Mouse (Mus musculus): ENCODE data around the gene Trim28. TPM values are rescaled to one million over a fixed set of nuclear protein-coding genes. Genes with fewer than 3 reads are reported as not detected.
A peak's percentile ranks its signal among the peaks of the same experiment; 100 is the strongest.

The Trim28 gene
- polyA plus RNA-seq, 1 experiment from 2014 or later: 480 TPM

- Histone ChIP-seq H3K4me1 (peaks cover 9% of the 10 kb centered on the region; the same call in 1 of the 2 replicates), H3K4me2 (replicated peaks) (peak overlapping the region; percentile 69), H3K27me3 (no peaks in the 10 kb centered on the region), H3K9me3 (no peaks in the 10 kb centered on the region), H3K36me3 (peaks cover 7% of the 10 kb centered on the region; the same call in 1 of the 2 replicates), H3K4me3 (peak overlapping the region; percentile 61), H3K27ac (no peak overlapping the region), H3K9ac (no peak overlapping the region)
- ATAC-seq (ENCODE audit: insufficient number of reproducible peaks, insufficient read depth, low FRiP score, low TSS enrichment): no peak
- 84% methylated on average over 18 of the region's 18 CpGs for WGBS
These were observed 19.8 kb upstream of the Trim28 start for GRCm38 (mm10) chr7:12978931-12979722.

- H3K27ac ChIP-seq: no peak overlapping the region
- H3K4me2 ChIP-seq (replicated peaks): no peak overlapping the region
These were observed 19.1 kb upstream of the Trim28 start for GRCm38 (mm10) chr7:12979776-12980175.

GRCm38 (mm10) chr7:12980291-12980690 is 18.6 kb upstream of the Trim28 start:
- Histone ChIP-seq H3K36me3 (peaks cover 7% of the 10 kb centered on the region; the same call in 1 of the 2 replicates), H3K9me3 (no peaks in the 10 kb centered on the region), H3K27me3 (no peaks in the 10 kb centered on the region), H3K4me3 (no peak overlapping the region), H3K27ac (no peak overlapping the region), H3K4me2 (replicated peaks) (no peak overlapping the region), H3K9ac (no peak overlapping the region), H3K4me1 (peaks cover 9% of the 10 kb centered on the region; the same call in 1 of the 2 replicates)
- 80% methylated on average over 7 of the region's 7 CpGs for WGBS
- no peak for ATAC-seq (ENCODE audit: insufficient number of reproducible peaks, insufficient read depth, low FRiP score, low TSS enrichment)

More at GRCm38 (mm10) chr7:12979776-12980175, 19.1 kb upstream of the Trim28 start:
- no peaks in the 10 kb centered on the region for H3K9me3 ChIP-seq
- H3K4me1 ChIP-seq: peaks cover 9% of the 10 kb centered on the region; the same call in 1 of the 2 replicates
- no peak overlapping the region for H3K9ac ChIP-seq
- no peak overlapping the region for H3K4me3 ChIP-seq
- no peak for ATAC-seq (ENCODE audit: insufficient number of reproducible peaks, insufficient read depth, low FRiP score, low TSS enrichment)
- WGBS: 79% methylated on average over 6 of the region's 6 CpGs
- H3K36me3 ChIP-seq: peaks cover 7% of the 10 kb centered on the region; the same call in 1 of the 2 replicates
- H3K27me3 ChIP-seq: no peaks in the 10 kb centered on the region

GRCm38 (mm10) chr7:12985724-12986123 is 13.2 kb upstream of the Trim28 start:
- no peak for ATAC-seq (ENCODE audit: insufficient number of reproducible peaks, insufficient read depth, low FRiP score, low TSS enrichment)
- 86% methylated on average over 1 of the region's 1 CpGs for WGBS
- Histone ChIP-seq H3K36me3 (peaks cover 7% of the 10 kb centered on the region; the same call in 1 of the 2 replicates), H3K27ac (no peak overlapping the region), H3K4me2 (replicated peaks) (no peak overlapping the region), H3K4me1 (no peaks in the 10 kb centered on the region), H3K4me3 (no peak overlapping the region), H3K9me3 (no peaks in the 10 kb centered on the region), H3K27me3 (no peaks in the 10 kb centered on the region), H3K9ac (no peak overlapping the region)

- no peaks in the 10 kb centered on the region for H3K4me1 ChIP-seq
- no peak overlapping the region for H3K9ac ChIP-seq
- WGBS: 87% methylated on average over 8 of the region's 8 CpGs
- no peak for ATAC-seq (ENCODE audit: insufficient number of reproducible peaks, insufficient read depth, low FRiP score, low TSS enrichment)
- H3K27ac ChIP-seq: no peak overlapping the region
- no peak overlapping the region for H3K4me3 ChIP-seq
- no peaks in the 10 kb centered on the region for H3K27me3 ChIP-seq
- no peaks in the 10 kb centered on the region for H3K9me3 ChIP-seq
- H3K36me3 ChIP-seq: peaks cover 7% of the 10 kb centered on the region; the same call in 1 of the 2 replicates
- no peak overlapping the region for H3K4me2 ChIP-seq (replicated peaks)
These were observed 12.0 kb upstream of the Trim28 start for GRCm38 (mm10) chr7:12986906-12987305.

GRCm38 (mm10) chr7:12987409-12988189 is 11.3 kb upstream of the Trim28 start:
- peaks cover 2% of the 10 kb centered on the region; the same call in 1 of the 2 replicates for H3K36me3 ChIP-seq
- 82% methylated on average over 8 of the region's 8 CpGs for WGBS
- no peak overlapping the region for H3K4me3 ChIP-seq
- H3K9me3 ChIP-seq: no peaks in the 10 kb centered on the region
- no peaks in the 10 kb centered on the region for H3K4me1 ChIP-seq
- no peak overlapping the region for H3K4me2 ChIP-seq (replicated peaks)
- no peak for ATAC-seq (ENCODE audit: insufficient number of reproducible peaks, insufficient read depth, low FRiP score, low TSS enrichment)
- no peak overlapping the region for H3K9ac ChIP-seq
- H3K27ac ChIP-seq: no peak overlapping the region
- no peaks in the 10 kb centered on the region for H3K27me3 ChIP-seq

- no peaks in the 10 kb centered on the region for H3K36me3 ChIP-seq
- H3K4me3 ChIP-seq: no peak overlapping the region
- no peak overlapping the region for H3K27ac ChIP-seq
- H3K4me2 ChIP-seq (replicated peaks): no peak overlapping the region
- no peak overlapping the region for H3K9ac ChIP-seq
- H3K9me3 ChIP-seq: no peaks in the 10 kb centered on the region
- no peak for ATAC-seq (ENCODE audit: insufficient number of reproducible peaks, insufficient read depth, low FRiP score, low TSS enrichment)
- 5% methylated on average over 3 of the region's 3 CpGs for WGBS
- H3K27me3 ChIP-seq: no peaks in the 10 kb centered on the region
- H3K4me1 ChIP-seq: no peaks in the 10 kb centered on the region
These were observed 6.7 kb upstream of the Trim28 start for GRCm38 (mm10) chr7:12992222-12992621.

- no peak overlapping the region for H3K9ac ChIP-seq
- no peaks in the 10 kb centered on the region for H3K27me3 ChIP-seq
- H3K4me2 ChIP-seq (replicated peaks): no peak overlapping the region
- H3K9me3 ChIP-seq: no peaks in the 10 kb centered on the region
- H3K4me1 ChIP-seq: no peaks in the 10 kb centered on the region
- no peak overlapping the region for H3K27ac ChIP-seq
- no peaks in the 10 kb centered on the region for H3K36me3 ChIP-seq
- WGBS: 85% methylated on average over 10 of the region's 10 CpGs
- no peak for ATAC-seq (ENCODE audit: insufficient number of reproducible peaks, insufficient read depth, low FRiP score, low TSS enrichment)
- H3K4me3 ChIP-seq: no peak overlapping the region
These were observed 5.8 kb upstream of the Trim28 start for GRCm38 (mm10) chr7:12993148-12993547.

- Histone ChIP-seq H3K4me2 (replicated peaks) (no peak overlapping the region), H3K27me3 (no peaks in the 10 kb centered on the region), H3K9ac (no peak overlapping the region), H3K27ac (no peak overlapping the region), H3K4me3 (no peak overlapping the region), H3K36me3 (no peaks in the 10 kb centered on the region), H3K9me3 (no peaks in the 10 kb centered on the region), H3K4me1 (no peaks in the 10 kb centered on the region)
- ATAC-seq (ENCODE audit: insufficient number of reproducible peaks, insufficient read depth, low FRiP score, low TSS enrichment): no peak
These were observed 3.1 kb upstream of the Trim28 start for GRCm38 (mm10) chr7:12995862-12996261.

- no peak for ATAC-seq (ENCODE audit: insufficient number of reproducible peaks, insufficient read depth, low FRiP score, low TSS enrichment)
- no peaks in the 10 kb centered on the region for H3K27me3 ChIP-seq
- no peaks in the 10 kb centered on the region for H3K9me3 ChIP-seq
- no peak overlapping the region for H3K4me2 ChIP-seq (replicated peaks)
- WGBS: 63% methylated on average over 5 of the region's 5 CpGs
- no peak overlapping the region for H3K9ac ChIP-seq
- H3K27ac ChIP-seq: no peak overlapping the region
- H3K36me3 ChIP-seq: no peaks in the 10 kb centered on the region
- no peak overlapping the region for H3K4me3 ChIP-seq
- H3K4me1 ChIP-seq: no peaks in the 10 kb centered on the region
These were observed 1.7 kb upstream of the Trim28 start for GRCm38 (mm10) chr7:12997230-12997629.

- no peaks in the 10 kb centered on the region for H3K27me3 ChIP-seq
- H3K27ac ChIP-seq: no peak within 1 kb of the TSS
- H3K9me3 ChIP-seq: no peaks in the 10 kb centered on the region
- H3K4me1 ChIP-seq: no peaks in the 10 kb centered on the region
- no peak within 1 kb of the TSS for H3K4me2 ChIP-seq (replicated peaks)
- ATAC-seq (ENCODE audit: insufficient number of reproducible peaks, insufficient read depth, low FRiP score, low TSS enrichment): no peak
- H3K36me3 ChIP-seq: no peaks in the 10 kb centered on the region
- 77% methylated on average over 5 of the region's 5 CpGs for WGBS
- no peak within 1 kb of the TSS for H3K9ac ChIP-seq
- no peak within 1 kb of the TSS for H3K4me3 ChIP-seq
These were observed 861 bp upstream of the Trim28 start, which contains the start of gene Slc27a5 for GRCm38 (mm10) chr7:12998053-12998452. Gene Slc27a5, minus strand, starts transcription at chr7:12998192.

GRCm38 (mm10) chr7:13001584-13001983 is 2.7 kb downstream of the Trim28 start:
- H3K4me1 ChIP-seq: no peaks in the 10 kb centered on the region
- WGBS: 87% methylated on average over 1 of the region's 1 CpGs
- no peaks in the 10 kb centered on the region for H3K27me3 ChIP-seq
- no peak overlapping the region for H3K27ac ChIP-seq
- H3K9me3 ChIP-seq: no peaks in the 10 kb centered on the region
- H3K4me2 ChIP-seq (replicated peaks): no peak overlapping the region
- H3K9ac ChIP-seq: no peak overlapping the region
- H3K36me3 ChIP-seq: peaks cover 16% of the 10 kb centered on the region
- H3K4me3 ChIP-seq: no peak overlapping the region
- ATAC-seq (ENCODE audit: insufficient number of reproducible peaks, insufficient read depth, low FRiP score, low TSS enrichment): no peak

All from embryonic facial prominence, embryonic 12.5 days (tissue).